Mouse (Mus musculus): ENCODE results near the gene Prune2. TPM values are rescaled to one million over a fixed set of nuclear protein-coding genes. Genes with fewer than 3 reads are reported as not detected.

Gene Prune2
- total and polyA plus RNA-seq, 3 experiments = not detected

- DNase-seq (ENCODE audit: low read depth, low spot score) = no peak
- Histone ChIP-seq H3K36me3 (ENCODE audit: control insufficient read depth in 1 of 2, insufficient read depth in 2 of 2, low read length in 2 of 2) (no peaks in the 10 kb centered on the region), H3K27ac (ENCODE audit: control insufficient read depth, low read depth, low read length) (no peak overlapping the region)
Observed at GRCm38 (mm10) chr19:17125380-17125779, 169.5 kb downstream of the Prune2 start.

GRCm38 (mm10) chr19:17130544-17130943, 174.6 kb downstream of the Prune2 start:
- no peaks in the 10 kb centered on the region for H3K4me1 ChIP-seq (ENCODE audit: control insufficient read depth in 1 of 2, insufficient read depth in 2 of 2, low read length in 2 of 2)
- no peaks in the 10 kb centered on the region for H3K79me2 ChIP-seq (ENCODE audit: control insufficient read depth, insufficient read depth, low read length, poor library complexity)

More at GRCm38 (mm10) chr19:17125380-17125779, 169.5 kb downstream of the Prune2 start:
- no peak overlapping the region for H3K9ac ChIP-seq (ENCODE audit: control insufficient read depth, low read depth, low read length, poor library complexity, severe bottlenecking)
- H3K9me3 ChIP-seq (replicated peaks; ENCODE audit: insufficient read depth, low read length) = no peaks in the 10 kb centered on the region
- no peak overlapping the region for H3K4me3 ChIP-seq (ENCODE audit: control insufficient read depth in 1 of 2, insufficient read depth in 1 of 2, low read depth in 2 of 2, low read length in 2 of 2)
- H3K79me2 ChIP-seq (ENCODE audit: control insufficient read depth, insufficient read depth, low read length, poor library complexity) = no peaks in the 10 kb centered on the region
- H3K27me3 ChIP-seq (ENCODE audit: control insufficient read depth in 1 of 2, insufficient read depth in 2 of 2, low read length in 2 of 2) = no peaks in the 10 kb centered on the region
- TF ChIP-seq ZMIZ1 (IDR thresholded peaks at IDR 0.05; ENCODE audit: low read depth, low read length) (no peak), SMC3 (IDR thresholded peaks at IDR 0.05; ENCODE audit: low read depth, low read length) (0 out of 2 replicates have a peak, but pooled peaks have one; percentile 1)
- no peaks in the 10 kb centered on the region for H3K4me1 ChIP-seq (ENCODE audit: control insufficient read depth in 1 of 2, insufficient read depth in 2 of 2, low read length in 2 of 2)

DNA sequence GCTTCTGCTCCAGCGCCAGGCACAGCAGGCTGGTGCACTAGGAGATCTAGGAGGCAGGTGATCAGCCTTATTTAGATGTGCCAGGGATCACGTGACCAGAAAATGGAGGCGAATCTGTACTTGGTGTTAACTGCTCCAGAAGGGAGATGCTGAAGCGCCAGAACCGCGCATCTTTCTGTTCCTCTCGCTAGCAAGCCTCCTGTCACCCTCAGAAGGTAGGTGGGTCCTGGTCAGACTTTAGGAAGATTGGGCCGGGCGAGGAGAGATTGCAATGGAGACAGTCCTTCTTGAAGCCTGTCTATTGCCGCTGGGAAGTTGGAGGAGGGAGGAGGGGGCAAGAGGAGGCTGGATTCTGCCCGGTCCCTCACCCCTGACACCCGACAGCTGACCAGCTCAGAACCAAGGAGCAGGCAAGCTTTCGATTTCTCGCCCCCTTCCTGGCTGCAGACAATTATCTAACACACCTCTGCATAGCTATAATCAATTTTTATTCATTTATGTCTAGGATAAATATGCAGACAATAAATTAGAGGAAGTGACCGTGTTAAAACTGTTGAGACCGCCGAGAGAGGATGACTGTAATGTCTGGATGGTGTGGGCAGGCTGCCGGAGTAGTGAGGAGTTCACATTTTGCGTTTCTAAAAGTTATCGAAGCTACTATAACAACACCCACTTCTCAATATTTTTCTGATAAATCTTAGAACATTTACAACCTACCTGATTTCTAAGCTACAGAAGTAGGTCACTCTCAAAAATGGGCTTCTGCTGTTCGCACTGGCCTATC, 181.0 kb downstream of the Prune2 start:
- Histone ChIP-seq H3K27me3 (ENCODE audit: control insufficient read depth in 1 of 2, insufficient read depth in 2 of 2, low read length in 2 of 2) (no peaks in the 10 kb centered on the region), H3K27ac (ENCODE audit: control insufficient read depth, low read depth, low read length) (no peak overlapping the region), H3K4me1 (ENCODE audit: control insufficient read depth in 1 of 2, insufficient read depth in 2 of 2, low read length in 2 of 2) (no peaks in the 10 kb centered on the region), H3K4me3 (ENCODE audit: control insufficient read depth in 1 of 2, insufficient read depth in 1 of 2, low read depth in 2 of 2, low read length in 2 of 2) (no peak overlapping the region), H3K9ac (ENCODE audit: control insufficient read depth, low read depth, low read length, poor library complexity, severe bottlenecking) (no peak overlapping the region), H3K79me2 (ENCODE audit: control insufficient read depth, insufficient read depth, low read length, poor library complexity) (no peaks in the 10 kb centered on the region), H3K9me3 (replicated peaks; ENCODE audit: insufficient read depth, low read length) (no peaks in the 10 kb centered on the region), H3K36me3 (ENCODE audit: control insufficient read depth in 1 of 2, insufficient read depth in 2 of 2, low read length in 2 of 2) (no peaks in the 10 kb centered on the region)
- no peak for DNase-seq (ENCODE audit: low read depth, low spot score)
- TF ChIP-seq SMC3 (IDR thresholded peaks at IDR 0.05; ENCODE audit: low read depth, low read length) = no peak
- no peak for TF ChIP-seq MAFK (IDR thresholded peaks at IDR 0.05; ENCODE audit: borderline replicate concordance, low read depth, low read length)

More at GRCm38 (mm10) chr19:17130544-17130943, 174.6 kb downstream of the Prune2 start:
- Histone ChIP-seq H3K27ac (ENCODE audit: control insufficient read depth, low read depth, low read length) (no peak overlapping the region), H3K4me3 (ENCODE audit: control insufficient read depth in 1 of 2, insufficient read depth in 1 of 2, low read depth in 2 of 2, low read length in 2 of 2) (no peak overlapping the region), H3K36me3 (ENCODE audit: control insufficient read depth in 1 of 2, insufficient read depth in 2 of 2, low read length in 2 of 2) (no peaks in the 10 kb centered on the region), H3K9ac (ENCODE audit: control insufficient read depth, low read depth, low read length, poor library complexity, severe bottlenecking) (no peak overlapping the region), H3K9me3 (replicated peaks; ENCODE audit: insufficient read depth, low read length) (no peaks in the 10 kb centered on the region), H3K27me3 (ENCODE audit: control insufficient read depth in 1 of 2, insufficient read depth in 2 of 2, low read length in 2 of 2) (no peaks in the 10 kb centered on the region)
- DNase-seq (ENCODE audit: low read depth, low spot score) = no peak
- TF ChIP-seq NRF1 (IDR thresholded peaks at IDR 0.05; ENCODE audit: insufficient read depth, low read depth, low read length, poor library complexity, severe bottlenecking) = no peak
- TF ChIP-seq GABPA (IDR thresholded peaks at IDR 0.05; ENCODE audit: low read depth, low read length) = no peak
- TF ChIP-seq SMC3 (IDR thresholded peaks at IDR 0.05; ENCODE audit: low read depth, low read length) = no peak
- TF ChIP-seq MAFK (IDR thresholded peaks at IDR 0.05; ENCODE audit: borderline replicate concordance, low read depth, low read length) = peak; percentile 60; the same call in 1 of the 2 replicates

- Histone ChIP-seq H3K4me3 (ENCODE audit: control insufficient read depth in 1 of 2, insufficient read depth in 1 of 2, low read depth in 2 of 2, low read length in 2 of 2) (no peak overlapping the region), H3K9me3 (replicated peaks; ENCODE audit: insufficient read depth, low read length) (no peaks in the 10 kb centered on the region), H3K27me3 (ENCODE audit: control insufficient read depth in 1 of 2, insufficient read depth in 2 of 2, low read length in 2 of 2) (no peaks in the 10 kb centered on the region), H3K36me3 (ENCODE audit: control insufficient read depth in 1 of 2, insufficient read depth in 2 of 2, low read length in 2 of 2) (no peaks in the 10 kb centered on the region), H3K27ac (ENCODE audit: control insufficient read depth, low read depth, low read length) (no peak overlapping the region), H3K9ac (ENCODE audit: control insufficient read depth, low read depth, low read length, poor library complexity, severe bottlenecking) (no peak overlapping the region), H3K4me1 (ENCODE audit: control insufficient read depth in 1 of 2, insufficient read depth in 2 of 2, low read length in 2 of 2) (no peaks in the 10 kb centered on the region), H3K79me2 (ENCODE audit: control insufficient read depth, insufficient read depth, low read length, poor library complexity) (no peaks in the 10 kb centered on the region)
- no peak for DNase-seq (ENCODE audit: low read depth, low spot score)
- TF ChIP-seq POLR2AphosphoS2 (IDR thresholded peaks at IDR 0.05; ENCODE audit: low read length) = no peak
- TF ChIP-seq BHLHE40 (IDR thresholded peaks at IDR 0.05; ENCODE audit: borderline replicate concordance, low read depth, low read length) = no peak
- TF ChIP-seq MEF2A (IDR thresholded peaks at IDR 0.05; ENCODE audit: extremely low read depth, insufficient replicate concordance, low read depth, low read length, poor library complexity, severe bottlenecking) = no peak
- TF ChIP-seq ELF1 (IDR thresholded peaks at IDR 0.05; ENCODE audit: low read depth, low read length) = no peak
Observed at GRCm38 (mm10) chr19:17137656-17138055, 181.7 kb downstream of the Prune2 start.

Measured in MEL (cell line).